Mouse (Mus musculus) G1E-ER4 (cell line): Measurements from ENCODE around the gene Purb. TPM values are rescaled to one million over a fixed set of nuclear protein-coding genes. Genes with fewer than 3 reads are reported as not detected.

ENCODE experiments used
- GATA1 ChIP-seq: IDR thresholded peaks from one replicate; pipeline ENCODE4 v1.8.0; 2012; ENCODE audit warnings: low read length, inconsistent platforms
- polyA plus RNA-seq: library from polyadenylated mRNA; stranded (reverse); fragments of >175 nt; gene quantifications from 2 replicates; pipeline ENCODE4 v1.2.3, GENCODE M21; 2012

Purb gene
- polyA plus RNA-seq = 10.7 and 13.5 TPM in 2 replicates

DNA sequence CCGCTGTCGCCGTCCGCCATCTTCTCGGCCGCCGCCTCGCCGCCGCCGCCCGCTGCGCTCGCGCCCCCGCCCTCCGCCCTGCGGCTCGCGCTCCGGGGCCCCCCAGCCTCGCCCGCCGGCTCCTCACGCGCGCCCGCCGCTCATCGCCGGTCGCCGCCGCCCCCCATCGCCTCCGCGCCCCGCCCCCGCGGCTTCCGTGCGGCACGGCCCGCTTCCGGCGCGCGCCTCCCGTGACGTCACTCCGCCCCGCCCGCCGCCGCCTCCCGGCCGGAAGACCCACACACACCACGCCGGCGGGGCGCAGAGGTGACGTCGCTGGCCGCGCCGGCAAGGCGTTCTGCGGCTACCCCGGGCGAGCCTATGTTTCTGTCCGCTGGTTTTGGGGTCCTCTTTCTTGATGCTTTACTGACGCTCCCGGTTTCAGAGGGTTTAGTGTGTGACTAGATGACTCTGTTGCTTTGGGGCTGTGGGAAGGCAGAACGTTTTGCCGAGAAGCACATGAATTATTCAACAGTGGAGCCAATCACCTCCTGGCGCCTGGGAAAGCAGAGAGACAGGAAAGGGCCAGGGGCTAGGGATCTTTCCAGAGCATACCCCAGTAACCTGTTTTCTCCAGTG lies at the start of gene Purb:
Gene Purb, minus strand, starts transcription at position 51 of the 618 bp plus-strand sequence.
- no peak for TF ChIP-seq GATA1

DNA sequence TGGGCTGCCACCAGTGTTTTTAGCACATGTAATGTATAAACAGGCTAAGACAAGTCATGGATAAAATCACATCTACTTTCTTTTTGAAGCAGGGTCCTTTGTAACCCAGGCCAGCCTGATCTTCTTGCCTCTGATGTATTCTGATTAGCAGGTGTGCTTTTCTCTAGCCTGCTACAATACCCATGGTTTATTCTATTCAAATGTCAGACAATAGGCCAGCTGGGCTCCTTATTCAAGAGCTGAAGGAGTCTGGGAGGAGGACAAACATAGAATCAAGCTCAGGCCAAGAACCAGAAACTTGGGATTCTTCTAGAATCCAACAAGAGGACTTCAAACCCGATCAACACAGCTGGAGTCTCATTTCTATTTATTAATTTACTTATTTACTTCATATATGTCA lies 49.5 kb upstream of the Purb start:
- no peak for TF ChIP-seq GATA1

DNA sequence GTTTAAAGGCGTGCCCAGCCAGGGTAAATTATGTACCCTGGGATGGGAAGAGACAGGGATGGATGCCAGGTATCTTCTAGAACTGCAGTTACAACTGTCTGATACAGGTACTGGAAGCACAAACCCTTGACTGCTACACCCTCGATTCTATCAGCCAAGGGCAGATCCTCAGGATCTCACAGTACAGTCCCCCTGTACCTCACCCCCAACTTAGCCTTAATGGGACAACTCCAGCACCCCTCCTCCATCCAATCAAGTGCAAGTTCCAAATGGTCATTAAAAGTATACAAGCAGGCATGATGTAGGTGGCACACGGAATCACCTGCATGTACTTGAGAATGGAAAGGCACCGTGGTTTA lies 49.1 kb upstream of the Purb start:
- no peak for TF ChIP-seq GATA1

DNA sequence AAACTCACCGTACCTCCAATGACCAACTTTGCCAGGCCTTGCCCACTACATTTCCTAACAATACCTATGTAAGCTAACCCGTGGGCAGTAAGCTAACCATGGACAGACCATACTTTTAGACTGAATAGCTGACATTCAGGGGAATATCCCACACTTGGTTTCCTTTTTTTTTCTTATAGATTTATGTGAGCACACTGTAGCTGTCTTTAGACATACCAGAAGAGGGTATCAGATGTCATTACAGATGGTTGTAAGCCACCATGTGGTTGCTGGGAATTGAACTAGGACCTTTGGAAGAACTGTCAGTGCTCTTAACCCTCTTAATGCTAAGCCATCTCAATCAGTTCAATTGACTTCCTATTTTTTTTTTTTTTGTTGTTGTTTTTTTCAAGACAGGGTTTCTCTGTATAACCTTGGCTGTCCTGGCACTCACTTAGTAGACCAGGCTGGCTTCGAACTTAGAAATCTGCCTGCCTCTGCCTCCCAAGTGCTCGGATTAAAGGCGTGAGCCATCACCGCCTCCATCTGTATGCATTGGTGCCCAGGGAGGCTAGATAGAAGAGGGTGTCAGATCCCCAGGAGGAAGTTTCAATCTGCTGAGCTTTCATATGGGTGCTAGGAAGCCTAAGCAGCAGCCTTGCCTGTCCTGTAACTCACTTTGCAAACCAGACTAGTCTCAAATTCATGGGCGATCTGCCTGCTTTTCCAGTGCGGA lies 48.6 kb upstream of the Purb start:
- TF ChIP-seq GATA1 = no peak

DNA sequence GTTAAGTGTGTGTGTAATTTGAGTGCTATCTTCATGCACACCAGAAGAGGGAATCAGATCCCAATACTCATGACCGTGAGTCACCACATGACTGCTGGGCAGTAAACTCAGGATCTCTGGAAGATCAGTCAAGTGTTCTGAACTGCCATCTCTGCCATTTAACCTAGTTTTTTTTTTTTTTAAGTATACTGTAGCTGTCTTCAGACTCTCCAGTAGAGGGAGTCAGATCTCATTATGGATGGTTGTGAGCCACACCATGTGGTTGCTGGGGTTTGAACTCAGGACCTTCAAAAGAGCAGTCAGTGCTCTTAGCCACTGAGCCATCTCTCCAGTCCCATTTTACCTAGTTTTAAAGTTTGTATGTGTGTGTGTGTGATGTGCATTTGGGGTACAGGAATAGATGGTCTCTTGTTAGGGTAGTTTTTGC lies 48.0 kb upstream of the Purb start:
- no peak for TF ChIP-seq GATA1

DNA sequence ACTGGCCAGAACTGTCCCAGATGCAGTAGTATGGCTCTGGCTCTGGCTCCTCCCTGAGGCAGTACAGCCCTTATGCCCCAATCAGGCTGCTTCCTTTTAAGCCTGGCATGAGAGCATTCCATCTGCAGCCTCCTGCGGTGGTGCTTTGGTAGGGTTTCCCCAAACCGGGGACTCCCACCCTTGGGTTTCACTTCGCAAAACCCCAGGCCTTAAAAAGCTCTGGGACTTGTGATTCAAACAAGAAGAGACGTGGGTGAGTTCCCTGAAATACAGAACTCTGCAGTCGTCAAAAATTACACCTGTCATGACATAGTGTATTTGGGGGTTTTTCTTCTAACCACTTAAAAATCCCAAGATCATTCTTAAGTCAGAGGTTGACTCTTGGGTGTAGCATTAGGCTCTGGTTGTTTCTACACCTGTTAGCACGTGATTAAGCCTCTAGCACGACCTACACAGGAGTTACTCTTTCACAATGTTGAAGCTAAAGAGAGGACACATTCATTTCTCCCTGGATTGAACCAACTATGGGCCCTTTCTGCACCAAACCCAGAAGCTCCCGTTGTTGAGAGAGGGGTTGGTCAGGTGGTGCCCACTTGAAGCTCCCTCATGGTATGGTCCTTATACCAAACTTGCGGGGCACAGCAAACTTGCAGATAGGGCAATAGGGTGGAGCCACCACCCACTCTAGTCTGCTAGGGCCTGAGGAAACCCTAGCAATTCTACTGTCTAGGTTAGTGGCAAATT lies 47.2 kb upstream of the Purb start:
- no peak for TF ChIP-seq GATA1

DNA sequence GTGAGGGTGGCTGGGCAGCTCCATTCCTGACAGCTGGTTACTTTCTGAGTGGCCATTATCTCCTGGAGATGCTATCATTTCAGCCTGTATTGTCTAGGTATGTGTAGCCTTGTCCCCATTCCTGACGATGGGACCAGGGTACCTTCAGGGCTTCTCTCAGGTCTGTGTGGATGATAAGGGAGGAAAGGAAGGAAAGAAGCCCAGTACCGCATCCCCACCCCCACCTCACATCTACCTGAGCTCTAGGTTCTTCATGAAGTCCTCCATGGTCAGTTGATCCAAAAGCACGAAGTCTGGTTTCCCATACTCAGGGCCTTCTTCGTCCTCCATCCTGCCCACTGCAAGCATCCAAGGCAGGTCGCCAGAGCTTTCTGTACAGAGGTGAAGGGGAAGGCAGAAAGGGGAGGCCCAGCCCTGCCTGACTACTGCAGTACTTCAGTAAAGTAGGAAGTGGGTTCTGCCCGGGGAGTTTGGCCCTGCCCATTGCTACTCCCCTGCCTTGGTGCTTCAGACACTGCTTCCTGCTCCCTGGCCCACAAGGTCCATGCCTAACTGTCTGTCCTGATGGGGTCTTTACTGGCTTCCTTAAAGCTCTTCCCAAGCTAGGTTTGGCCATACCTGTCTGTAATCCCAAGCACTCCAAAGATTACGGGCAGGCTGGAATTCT lies 44.9 kb upstream of the Purb start, which contains the start of gene Myo1g:
Gene Myo1g, minus strand, starts transcription at position 459 of the 667 bp plus-strand sequence.
- TF ChIP-seq GATA1 = no peak

DNA sequence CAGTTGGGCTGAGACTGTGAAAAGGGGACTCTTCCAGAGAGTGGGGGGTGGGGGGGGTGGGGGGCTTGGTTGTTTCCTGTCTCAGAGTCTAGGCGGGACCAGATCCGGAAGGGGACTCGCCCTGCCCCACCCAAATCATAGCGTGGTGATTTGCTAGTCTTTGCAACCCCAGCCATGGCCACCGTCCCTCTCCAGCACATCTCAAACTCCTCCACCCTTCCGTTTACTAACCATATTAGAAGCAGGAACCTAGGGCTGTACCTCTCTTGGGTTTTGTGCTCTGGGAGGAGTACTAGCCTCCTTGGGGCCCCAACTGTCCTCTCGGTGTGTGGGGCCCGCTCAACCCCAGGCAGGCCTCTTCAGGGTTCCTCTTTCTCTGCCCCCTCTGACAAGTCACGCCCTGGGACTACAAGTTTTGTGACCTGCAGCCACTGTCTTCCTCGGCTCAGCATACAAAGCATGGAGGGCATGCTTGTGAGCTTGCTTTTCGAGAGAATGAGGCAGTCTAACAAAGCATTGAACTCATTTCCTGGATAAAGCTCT lies 43.8 kb upstream of the Purb start:
- no peak for TF ChIP-seq GATA1

DNA sequence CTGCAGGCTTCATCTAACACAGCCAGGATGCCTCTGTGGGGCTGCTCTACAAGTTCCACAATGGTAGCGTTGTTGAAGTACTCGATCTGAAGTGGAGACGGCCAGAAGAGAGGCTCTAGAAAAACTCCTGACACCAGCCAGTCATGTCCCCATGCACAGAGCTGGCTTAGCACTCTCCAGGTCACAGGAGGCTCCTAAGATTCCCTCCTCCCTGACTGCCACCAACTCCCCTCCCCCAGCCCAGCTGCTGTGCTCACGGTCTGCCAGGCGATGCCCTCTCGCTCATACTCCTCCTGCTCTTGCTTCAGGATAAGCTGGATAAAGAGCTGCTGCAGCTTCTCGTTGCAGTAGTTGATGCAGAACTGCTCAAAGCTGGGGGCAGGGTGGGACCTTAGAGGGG lies 39.1 kb upstream of the Purb start:
- no peak for TF ChIP-seq GATA1

DNA sequence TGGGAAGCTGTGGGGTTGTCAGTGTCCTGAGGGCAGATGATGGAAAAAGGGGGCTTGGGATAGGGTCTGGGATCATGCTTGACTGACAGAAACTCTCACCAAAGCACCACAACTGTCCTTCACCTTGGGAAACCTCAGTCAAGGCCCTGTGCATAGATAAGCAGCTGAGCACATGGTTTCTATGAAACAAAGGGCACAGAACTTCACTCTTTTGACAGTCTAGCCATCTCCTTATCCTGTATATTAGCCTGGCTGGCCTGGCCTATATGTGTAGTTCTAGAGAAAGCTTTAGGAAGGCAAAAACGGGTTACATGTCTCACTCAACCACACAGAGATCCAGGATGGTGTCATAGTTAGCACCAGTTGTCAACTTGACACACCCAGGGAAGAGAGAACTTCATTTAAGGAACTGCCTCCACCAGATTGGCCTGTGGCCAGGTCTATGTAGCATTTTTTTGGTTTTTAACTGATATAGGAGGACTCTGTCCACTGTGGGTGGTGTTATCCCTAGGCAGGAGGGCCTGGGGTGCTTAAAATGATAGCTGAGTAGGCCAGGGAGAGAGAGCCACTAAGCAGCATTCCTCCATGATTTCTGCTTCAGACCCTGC lies 32.7 kb upstream of the Purb start:
- TF ChIP-seq GATA1 = no peak

DNA sequence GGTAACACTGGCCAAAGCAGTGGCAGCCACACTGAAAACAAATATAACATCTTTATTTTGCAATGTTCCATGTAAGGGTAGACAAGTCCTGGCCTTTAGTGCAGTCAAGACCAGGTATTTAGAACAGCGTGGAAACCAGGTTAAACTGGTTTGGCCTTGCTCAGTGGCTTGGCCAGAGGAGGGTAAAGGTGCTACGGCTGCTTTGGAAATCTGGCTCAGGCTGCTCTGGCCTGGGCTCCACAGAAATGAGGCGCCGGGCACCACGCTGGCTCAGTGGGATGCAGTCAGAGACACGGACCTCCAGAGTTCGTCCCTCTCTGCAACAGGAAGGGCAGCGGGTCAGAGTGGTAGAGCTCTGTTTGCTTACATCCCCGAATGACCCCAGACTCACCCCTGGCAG lies 30.8 kb upstream of the Purb start:
- TF ChIP-seq GATA1 = no peak

DNA sequence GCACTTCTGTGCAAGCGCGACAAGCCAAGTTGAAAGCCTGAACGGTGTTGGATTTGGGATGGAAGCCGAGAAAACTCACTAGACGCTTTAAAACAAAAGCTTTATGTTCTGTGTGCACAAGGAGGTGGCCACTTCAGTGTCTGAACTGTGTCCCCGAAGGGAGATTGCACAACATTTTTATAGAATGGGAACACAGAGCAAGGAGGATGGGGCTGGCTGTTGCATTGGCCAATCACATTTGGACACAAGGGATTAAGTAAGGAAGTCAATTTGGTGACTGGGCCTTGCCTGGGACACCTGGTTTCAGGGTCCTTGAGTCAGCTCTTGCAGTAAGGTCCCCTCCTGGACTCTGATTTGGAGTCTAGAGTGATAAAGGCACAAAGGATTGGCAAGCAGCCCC lies 29.0 kb upstream of the Purb start:
- TF ChIP-seq GATA1 = no peak

DNA sequence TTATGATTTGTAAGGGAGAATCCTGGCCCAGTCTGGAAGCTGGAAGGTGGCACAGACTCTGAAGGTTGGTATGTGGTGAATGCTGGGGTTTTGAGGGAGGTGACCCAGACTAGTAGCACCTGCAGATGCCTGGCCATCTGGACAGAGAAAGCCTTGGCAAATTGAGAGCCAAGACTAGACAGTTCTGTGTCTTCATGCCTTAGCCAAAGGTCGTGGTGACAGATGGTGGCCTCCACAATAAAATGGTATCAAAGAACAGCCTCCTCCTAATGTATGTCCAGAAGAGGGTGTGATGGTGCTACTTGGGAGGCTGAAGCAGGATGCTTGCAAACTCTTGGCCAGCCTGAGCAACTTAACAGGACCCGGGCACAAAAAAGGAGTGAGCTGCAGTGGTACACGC lies 28.5 kb upstream of the Purb start:
- TF ChIP-seq GATA1 = no peak

DNA sequence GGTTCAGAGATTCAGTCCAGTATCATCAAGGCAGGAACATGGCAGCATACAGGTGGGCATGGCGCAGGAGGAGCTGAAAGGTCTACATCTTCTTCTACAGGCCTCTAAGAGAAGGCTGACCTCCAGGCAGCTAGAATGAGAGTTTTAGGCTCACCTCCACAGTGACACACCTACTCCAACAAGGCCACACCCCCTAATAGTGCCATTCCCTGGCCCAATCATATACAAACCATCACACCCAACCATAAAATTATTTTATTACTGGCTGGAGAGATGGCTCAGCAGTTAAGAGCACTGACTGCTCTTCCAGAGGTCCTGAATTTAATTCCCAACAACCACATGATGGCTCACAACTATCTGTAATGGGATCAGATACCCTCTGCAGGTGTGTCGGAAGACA lies 26.8 kb upstream of the Purb start:
- TF ChIP-seq GATA1 = no peak

DNA sequence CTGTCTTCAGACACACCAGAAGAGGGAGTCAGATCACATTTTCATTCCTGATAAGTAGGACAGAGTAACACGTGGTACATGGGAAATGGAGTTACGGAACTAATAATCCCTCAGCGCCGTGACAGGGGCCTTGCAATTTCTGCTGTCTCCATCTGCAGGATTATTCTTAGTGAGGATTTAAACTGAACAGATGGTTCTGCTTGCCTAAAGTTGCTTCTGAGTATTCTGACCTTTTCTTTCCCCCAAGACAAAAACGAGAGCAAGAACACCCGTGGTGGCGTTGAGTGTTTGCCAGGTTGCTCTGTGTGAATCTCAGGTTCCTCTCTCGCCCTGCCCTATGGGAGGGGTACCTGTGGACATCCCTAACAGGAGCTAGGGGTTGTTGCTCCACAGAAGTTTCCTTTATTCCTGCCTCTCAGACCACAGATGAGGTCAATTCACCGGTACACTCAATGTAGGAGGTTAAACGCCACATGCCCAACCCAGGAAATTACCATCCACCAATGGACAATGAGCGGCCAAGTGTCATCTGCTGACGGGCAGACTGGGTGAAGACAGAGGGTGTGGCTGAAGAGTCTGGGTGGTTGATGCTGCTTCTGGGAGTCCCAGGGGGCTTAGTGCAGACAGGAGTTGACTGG lies 21.7 kb upstream of the Purb start:
- TF ChIP-seq GATA1 = no peak
